Mouse (Mus musculus): ENCODE results near the gene Ptbp1.

DNA sequence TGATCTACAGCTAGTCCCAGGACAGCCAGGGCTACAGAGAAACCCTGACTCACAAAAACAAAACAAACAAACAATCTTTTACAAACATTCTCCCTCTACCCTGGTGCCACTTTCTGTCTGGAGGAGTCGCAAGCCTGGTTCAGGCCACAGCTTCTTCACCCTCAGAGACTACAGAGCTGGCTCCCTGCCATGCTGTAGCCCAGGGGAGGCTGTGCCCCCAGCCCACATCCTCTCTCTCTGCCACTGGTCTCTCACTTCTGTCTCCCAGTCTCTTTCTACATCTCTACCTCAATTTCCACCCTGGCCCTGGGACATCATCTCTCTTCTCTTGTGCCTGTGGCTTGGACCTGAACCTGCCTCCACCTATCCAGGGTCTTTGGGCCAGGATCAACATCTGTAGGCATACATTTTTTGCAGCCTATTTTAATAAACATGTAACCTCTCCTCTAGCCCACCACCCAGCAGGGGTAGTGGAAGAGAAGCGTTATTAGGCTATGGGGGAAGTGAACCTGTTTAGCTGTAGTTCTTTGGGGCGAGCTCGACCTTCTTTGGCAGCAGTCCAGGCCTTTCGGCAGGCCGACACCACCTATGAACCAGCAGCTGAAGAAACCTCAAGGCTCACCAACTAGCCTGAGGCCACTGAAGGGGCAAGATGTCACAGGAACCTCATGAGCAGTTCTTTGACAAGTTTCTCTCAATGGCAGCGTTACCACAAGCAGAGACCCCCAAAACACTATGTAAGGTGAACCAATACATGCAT lies 22.0 kb upstream of the Ptbp1 start:
- TF ChIP-seq POLR2A (IDR thresholded peaks at IDR 0.05; ENCODE audit: low read depth, low read length) (no peak), CTCF (IDR thresholded peaks at IDR 0.05; ENCODE audit: extremely low read depth, insufficient read length, insufficient replicate concordance, low read depth, low read length) (no peak)
